Comparison of ENCODE assay signal across 8 mouse cellular contexts in genomic region chr5:92682621-92683348, GRCm38 (mm10). TPM values are rescaled to one million over a fixed set of nuclear protein-coding genes. Genes with fewer than 3 reads are reported as not detected.
DNase-seq lines count a peak whose midpoint lies in the region; ATAC-seq lines count a peak whose summit lies in the region.

No protein-coding gene starts in this region.

- peaks cover 9% of the 10 kb centered on the region for H3K4me1 ChIP-seq in midbrain, embryonic 12.5 days

- H3K9me3 ChIP-seq in midbrain, embryonic 12.5 days: no peaks in the 10 kb centered on the region

- no peak for ATAC-seq in cerebellum, adult (ENCODE audit: insufficient number of reproducible peaks, low FRiP score, low TSS enrichment)
- ATAC-seq in midbrain, embryonic 12.5 days (ENCODE audit: low FRiP score, low read depth): peak; percentile 27

- intact Hi-C loops in heart, postnatal 10 days (cut with DNase I): loop anchor here (5.0 to 10.0 kb wide), 3 partner anchors 270 to 642 kb away; no protein-coding TSS in a partner anchor

- H3K4me2 ChIP-seq in midbrain, embryonic 12.5 days (replicated peaks): peak overlapping the region; percentile 88

- peak overlapping the region; percentile 57 for H3K4me3 ChIP-seq in midbrain, embryonic 12.5 days

- H3K27ac ChIP-seq in midbrain, embryonic 12.5 days (replicated peaks): peak overlapping the region; percentile 65

- DNase-seq in cerebellum, postnatal 25 days: peak; percentile 14 to 19
- peak; percentile 29 for DNase-seq in embryo, embryonic 11.5 days (ENCODE audit: low read depth, low spot score)
- DNase-seq in heart, postnatal 10 days: peak; percentile 34 to 38
- DNase-seq in kidney, postnatal 4 days: peak; percentile 39 to 50
- DNase-seq in urinary bladder, postnatal 4 days (ENCODE audit: low spot score in 2 of 2): no peak
- DNase-seq in layer of hippocampus, adult 11-12 months (ENCODE audit: low spot score): no peak

- WGBS in midbrain, embryonic 12.5 days: under 1% methylated on average over 38 of the region's 39 CpGs

- H3K36me3 ChIP-seq in midbrain, embryonic 12.5 days: no peaks in the 10 kb centered on the region

- H3K27me3 ChIP-seq in midbrain, embryonic 12.5 days: no peaks in the 10 kb centered on the region

- H3K9ac ChIP-seq in midbrain, embryonic 12.5 days (replicated peaks): peak overlapping the region; percentile 65

RNA-seq across cellular contexts. Expression of gene Shroom3, which starts 0.5 kb away (rescaled TPM):
- total RNA-seq in heart, postnatal 10 days (2021): 10 to 100 TPM; 32.5 to 45.5 TPM
- 6.1 and 7.3 TPM in 2 replicates for polyA plus RNA-seq in midbrain, embryonic 12.5 days (2016; fragmentation: Nextera tagmentation; extraction: Ambion mirVana)

RNA-seq across cellular contexts. Expression of gene Ccdc158, which starts 7.7 kb away (rescaled TPM):
- under 1 TPM in 1 of 2 experiments, not detected in 1; 0.10 TPM for total RNA-seq in heart, postnatal 10 days (2021)
- polyA plus RNA-seq in midbrain, embryonic 12.5 days (2016; fragmentation: Nextera tagmentation; extraction: Ambion mirVana): 0.43 and 0.47 TPM in 2 replicates

Comparison
In these comparisons a context has a peak if more than half of its experiments do, and no peak if none do; other contexts are left out.
1. DNase-seq: peak in cerebellum, postnatal 25 days (2 of 2), embryo, embryonic 11.5 days (single experiment), heart, postnatal 10 days (2 of 2) and kidney, postnatal 4 days (2 of 2); none in urinary bladder, postnatal 4 days (0 of 2) and layer of hippocampus, adult 11-12 months (single experiment).